Mouse (Mus musculus) kidney, postnatal 36 days (tissue): ENCODE measurements at regions not wholly inside any gene's neighbourhood (a gene's known extent, or its start where the extent isn't known, plus 50 kb on each side); places are given as distances from the start of the nearest gene placed in this dataset.

Source experiments
- DNase-seq, 2 experiments: peaks; one replicate each; pipeline ENCODE4 v3.0.0; 2021 to 2022; ENCODE audit warnings: mixed read lengths in 2 of 2

- DNase-seq, result no peak
Measured at GRCm38 (mm10) chr19:49563612-49564256, 1114.7 kb downstream of the Sorcs1 start.

DNA sequence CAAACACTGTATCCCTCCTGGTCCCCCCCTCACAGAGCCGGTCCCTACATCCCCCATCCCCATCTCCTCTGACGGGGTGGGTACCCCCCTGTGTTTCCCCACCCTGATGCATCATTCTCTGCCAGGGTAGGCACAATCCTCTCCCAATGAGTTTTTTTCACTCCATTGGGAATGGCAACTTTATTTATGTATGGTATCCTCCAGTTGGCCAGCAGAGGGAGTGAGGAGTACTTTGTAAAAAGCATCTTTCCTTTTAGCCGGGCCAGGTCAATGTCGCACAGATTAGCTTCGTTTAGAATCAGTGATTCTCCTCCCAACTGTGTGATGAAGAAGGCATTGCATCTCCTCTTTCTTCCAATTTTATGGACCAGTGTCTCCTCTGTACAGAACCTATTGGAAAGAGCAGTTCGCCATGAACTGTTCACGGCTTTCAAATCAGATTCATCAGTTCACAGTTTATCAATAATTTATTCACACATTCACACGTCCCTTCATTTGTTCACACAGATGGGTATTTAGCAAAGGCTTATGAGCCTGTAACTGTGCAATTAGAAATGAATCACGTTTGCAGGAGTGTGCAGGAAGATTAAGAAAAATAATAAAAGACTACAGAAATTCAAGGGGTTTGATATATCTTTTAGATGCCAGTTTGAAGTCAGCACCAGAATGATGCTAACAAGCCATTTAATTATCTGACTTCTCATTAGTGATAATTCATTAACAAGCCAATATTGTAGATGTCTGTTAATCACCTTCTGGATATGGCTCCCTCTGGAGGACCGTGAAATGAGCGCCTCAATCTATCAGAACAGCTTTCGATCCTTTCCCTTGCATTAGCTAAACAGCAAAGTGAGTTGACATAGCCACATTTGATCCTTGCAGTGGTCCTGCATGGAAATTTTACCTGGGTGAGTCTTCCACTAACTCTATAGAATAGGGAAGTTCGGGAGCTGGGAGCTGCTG is 1138.7 kb downstream of the Sorcs1 start:
- peak; percentile 2 to 35 for DNase-seq
